Mouse (Mus musculus) liver, embryonic 13.5 days (tissue): ENCODE results near the gene Nedd4. TPM values are rescaled to one million over a fixed set of nuclear protein-coding genes. Genes with fewer than 3 reads are reported as not detected.

ENCODE experiments used
- ATAC-seq: fragments of 200-750 bp; cut with Nextera tagmentation; 2 replicates; pipeline ENCODE4 v1.8.0; 2017; ENCODE audit warnings: low read depth, mild to moderate bottlenecking, moderate number of reproducible peaks, moderate library complexity
- DNase-seq: peaks from one replicate; pipeline ENCODE4 v3.0.0; 2022
- H3K27ac ChIP-seq: fragments of 300-500 bp; sonication (generic); 2 replicates; pipeline ENCODE4 v1.5.1; 2015; ENCODE audit warnings: moderate library complexity, mild to moderate bottlenecking, inconsistent platforms
- H3K27me3 ChIP-seq: fragments of 300-500 bp; sonication (generic); 2 replicates; pipeline ENCODE4 v1.6.1; 2015; ENCODE audit warnings: mild to moderate bottlenecking, inconsistent platforms
- H3K36me3 ChIP-seq: fragments of 300-500 bp; sonication (generic); 2 replicates; pipeline ENCODE4 v1.6.1; 2015; ENCODE audit warnings: mild to moderate bottlenecking, inconsistent platforms
- H3K4me1 ChIP-seq: fragments of 300-500 bp; sonication (generic); replicated peaks from 2 replicates; pipeline ENCODE4 v1.6.1; 2015; ENCODE audit warnings: inconsistent platforms
- H3K4me2 ChIP-seq: fragments of 300-500 bp; sonication (generic); 2 replicates; pipeline ENCODE4 v1.6.1; 2015; ENCODE audit warnings: inconsistent platforms, mild to moderate bottlenecking, moderate library complexity
- H3K4me3 ChIP-seq: fragments of 300-500 bp; sonication (generic); replicated peaks from 2 replicates; pipeline ENCODE4 v1.5.1; 2015; ENCODE audit warnings: mild to moderate bottlenecking, inconsistent platforms
- H3K9ac ChIP-seq: fragments of 300-500 bp; sonication (generic); 2 replicates; pipeline ENCODE4 v1.6.1; 2015; ENCODE audit warnings: mild to moderate bottlenecking, inconsistent platforms
- H3K9me3 ChIP-seq: fragments of 300-500 bp; sonication (generic); replicated peaks from 2 replicates; pipeline ENCODE4 v1.6.1; 2016; ENCODE audit warnings: inconsistent platforms
- WGBS: fragments of 180-500 bp; shearing (Covaris S2); methylation state at CpG from one replicate; pipeline ENCODE4 v1.1.7; 2015; ENCODE audit not compliant: insufficient replicate concordance; 5-methylcytosine and 5-hydroxymethylcytosine counted together
- polyA plus RNA-seq: library from polyadenylated mRNA; unstranded; fragments of >200 nt; fragmentation: Nextera tagmentation; extraction: Ambion mirVana; gene quantifications from 2 replicates; pipeline ENCODE4 v1.2.1, GENCODE M21; 2015

Nedd4 gene
- polyA plus RNA-seq, 1 experiment from 2014 or later = 114 TPM

- peak; percentile 53 for DNase-seq
- H3K4me2 ChIP-seq = no peak overlapping the region
- 49% methylated on average over 6 of the region's 6 CpGs for WGBS
These were observed 7.4 kb upstream of the Nedd4 start for GRCm38 (mm10) chr9:72654593-72655242.

GRCm38 (mm10) chr9:72655602-72656001 lies 6.5 kb upstream of the Nedd4 start:
- WGBS = 64% methylated on average over 5 of the region's 5 CpGs
- H3K4me1 ChIP-seq = peaks cover 39% of the 10 kb centered on the region
- peaks cover 3% of the 10 kb centered on the region; the same call in 1 of the 2 replicates for H3K27me3 ChIP-seq
- H3K9me3 ChIP-seq = no peaks in the 10 kb centered on the region
- no peak overlapping the region for H3K9ac ChIP-seq
- no peak overlapping the region for H3K27ac ChIP-seq
- no peaks in the 10 kb centered on the region for H3K36me3 ChIP-seq
- no peak overlapping the region for H3K4me2 ChIP-seq
- ATAC-seq = no peak
- no peak for DNase-seq
- no peak overlapping the region for H3K4me3 ChIP-seq

More at GRCm38 (mm10) chr9:72654593-72655242, 7.4 kb upstream of the Nedd4 start:
- Histone ChIP-seq H3K4me1 (peaks cover 32% of the 10 kb centered on the region), H3K27ac (no peak overlapping the region), H3K9ac (no peak overlapping the region), H3K27me3 (peaks cover 3% of the 10 kb centered on the region; the same call in 1 of the 2 replicates), H3K9me3 (no peaks in the 10 kb centered on the region), H3K36me3 (no peaks in the 10 kb centered on the region), H3K4me3 (no peak overlapping the region)
- ATAC-seq = peak; percentile 66

- H3K27me3 ChIP-seq = peaks cover 3% of the 10 kb centered on the region; the same call in 1 of the 2 replicates
- H3K27ac ChIP-seq = peak overlapping the region; percentile 54
- ATAC-seq (no peak), DNase-seq (no peak)
- WGBS = 31% methylated on average over 4 of the region's 4 CpGs
- peaks cover 46% of the 10 kb centered on the region for H3K4me1 ChIP-seq
- H3K36me3 ChIP-seq = no peaks in the 10 kb centered on the region
- H3K9me3 ChIP-seq = no peaks in the 10 kb centered on the region
- H3K4me3 ChIP-seq = no peak overlapping the region
- H3K9ac ChIP-seq = 0 out of 2 replicates have a peak overlapping the region, but pooled peaks have one; percentile 35
- H3K4me2 ChIP-seq = 0 out of 2 replicates have a peak overlapping the region, but pooled peaks have one; percentile 5
These were observed 5.7 kb upstream of the Nedd4 start for GRCm38 (mm10) chr9:72656491-72656890.

GRCm38 (mm10) chr9:72656940-72657339 lies 5.2 kb upstream of the Nedd4 start:
- 0 out of 2 replicates have a peak, but pooled peaks cover under 1% of the 10 kb centered on the region for H3K27me3 ChIP-seq
- H3K9me3 ChIP-seq = no peaks in the 10 kb centered on the region
- no peak for DNase-seq
- no peak overlapping the region for H3K4me3 ChIP-seq
- peak overlapping the region; percentile 5; the same call in 1 of the 2 replicates for H3K4me2 ChIP-seq
- H3K27ac ChIP-seq = peak overlapping the region; percentile 54; the same call in 1 of the 2 replicates
- 0 out of 2 replicates have a peak overlapping the region, but pooled peaks have one; percentile 35 for H3K9ac ChIP-seq
- H3K36me3 ChIP-seq = no peaks in the 10 kb centered on the region
- H3K4me1 ChIP-seq = peaks cover 49% of the 10 kb centered on the region
- 4% methylated on average over 3 of the region's 3 CpGs for WGBS
- ATAC-seq = peak; percentile 35

GRCm38 (mm10) chr9:72657694-72658093 lies 4.5 kb upstream of the Nedd4 start:
- Histone ChIP-seq H3K27ac (no peak overlapping the region), H3K9ac (no peak overlapping the region), H3K9me3 (no peaks in the 10 kb centered on the region), H3K27me3 (no peaks in the 10 kb centered on the region), H3K4me1 (peaks cover 49% of the 10 kb centered on the region), H3K4me3 (no peak overlapping the region), H3K4me2 (no peak overlapping the region), H3K36me3 (no peaks in the 10 kb centered on the region)
- 58% methylated on average over 1 of the region's 1 CpGs for WGBS
- ATAC-seq = no peak
- DNase-seq = no peak

GRCm38 (mm10) chr9:72660139-72660538 lies 2.0 kb upstream of the Nedd4 start:
- Histone ChIP-seq H3K27ac (no peak overlapping the region), H3K4me2 (no peak overlapping the region), H3K9ac (no peak overlapping the region), H3K4me3 (no peak overlapping the region), H3K9me3 (no peaks in the 10 kb centered on the region), H3K4me1 (peaks cover 64% of the 10 kb centered on the region), H3K27me3 (no peaks in the 10 kb centered on the region), H3K36me3 (peaks cover 15% of the 10 kb centered on the region; the same call in 1 of the 2 replicates)
- 31% methylated on average over 4 of the region's 4 CpGs for WGBS
- DNase-seq (no peak), ATAC-seq (no peak)

GRCm38 (mm10) chr9:72660911-72661310 lies 1.2 kb upstream of the Nedd4 start:
- no peak for ATAC-seq
- Histone ChIP-seq H3K4me3 (no peak overlapping the region), H3K27ac (peak overlapping the region; percentile 68; the same call in 1 of the 2 replicates), H3K36me3 (peaks cover 22% of the 10 kb centered on the region), H3K9ac (peak overlapping the region; percentile 31; the same call in 1 of the 2 replicates), H3K4me2 (no peak overlapping the region), H3K9me3 (no peaks in the 10 kb centered on the region), H3K4me1 (peaks cover 65% of the 10 kb centered on the region), H3K27me3 (no peaks in the 10 kb centered on the region)
- DNase-seq = no peak
- WGBS = 42% methylated on average over 1 of the region's 1 CpGs

- Histone ChIP-seq H3K9ac (peak overlapping the region; percentile 98), H3K9me3 (no peaks in the 10 kb centered on the region), H3K4me2 (peak overlapping the region; percentile 91), H3K4me1 (peaks cover 65% of the 10 kb centered on the region), H3K36me3 (peaks cover 27% of the 10 kb centered on the region), H3K27me3 (no peaks in the 10 kb centered on the region), H3K27ac (peak overlapping the region; percentile 96), H3K4me3 (peak overlapping the region; percentile 91)
- ATAC-seq = no peak
- no peak for DNase-seq
- 1% methylated on average over 13 of the region's 13 CpGs for WGBS
These were observed 618 bp upstream of the Nedd4 start for GRCm38 (mm10) chr9:72661561-72661894.

GRCm38 (mm10) chr9:72662691-72663533 lies 766 bp downstream of the Nedd4 start:
- DNase-seq (peak; percentile 70), ATAC-seq (peak; percentile 67)
- peaks cover 41% of the 10 kb centered on the region for H3K36me3 ChIP-seq
- peak overlapping the region; percentile 91 for H3K4me2 ChIP-seq
- H3K4me3 ChIP-seq = peak overlapping the region; percentile 91
- no peaks in the 10 kb centered on the region for H3K27me3 ChIP-seq
- H3K27ac ChIP-seq = peak overlapping the region; percentile 96
- no peaks in the 10 kb centered on the region for H3K9me3 ChIP-seq
- peak overlapping the region; percentile 98 for H3K9ac ChIP-seq
- peaks cover 63% of the 10 kb centered on the region for H3K4me1 ChIP-seq
- WGBS = 0% methylated on average over 54 of the region's 55 CpGs

GRCm38 (mm10) chr9:72663534-72663918 lies 1.4 kb downstream of the Nedd4 start:
- Histone ChIP-seq H3K27ac (peak overlapping the region; percentile 96), H3K4me3 (peak overlapping the region; percentile 91), H3K4me2 (peak overlapping the region; percentile 91), H3K36me3 (peaks cover 42% of the 10 kb centered on the region), H3K27me3 (no peaks in the 10 kb centered on the region), H3K9me3 (no peaks in the 10 kb centered on the region), H3K4me1 (peaks cover 61% of the 10 kb centered on the region), H3K9ac (peak overlapping the region; percentile 98)
- 7% methylated on average over 10 of the region's 10 CpGs for WGBS
- DNase-seq = no peak
- ATAC-seq = no peak
